Mouse (Mus musculus): ENCODE results near the gene Lrrc4c. TPM values are rescaled to one million over a fixed set of nuclear protein-coding genes. Genes with fewer than 3 reads are reported as not detected.

Lrrc4c gene
- polyA plus RNA-seq, 1 experiment from 2014 or later: 4.9 TPM

GRCm38 (mm10) chr2:97413066-97413465, 1095.1 kb downstream of the Lrrc4c start:
- Histone ChIP-seq H3K9me3 (ENCODE audit: control insufficient read depth, low read length) (no peaks in the 10 kb centered on the region), H3K9ac (ENCODE audit: low read depth, low read length) (no peak overlapping the region), H3K36me3 (ENCODE audit: control insufficient read depth, insufficient read depth, low read length) (no peaks in the 10 kb centered on the region), H3K27me3 (ENCODE audit: control insufficient read depth, insufficient read depth, low read length) (no peaks in the 10 kb centered on the region), H3K4me1 (replicated peaks; ENCODE audit: control insufficient read depth, insufficient read depth, low read length) (no peaks in the 10 kb centered on the region), H3K4me3 (ENCODE audit: low read depth, low read length) (no peak overlapping the region), H3K27ac (ENCODE audit: low read depth, low read length) (no peak overlapping the region), H3K4me2 (replicated peaks; ENCODE audit: low read depth, low read length) (no peak overlapping the region)
- DNase-seq (ENCODE audit: low spot score): no peak
- no peak for ATAC-seq (ENCODE audit: low FRiP score)
- WGBS: 86% methylated on average over 1 of the region's 1 CpGs

- no peak for ATAC-seq (ENCODE audit: low FRiP score)
- H3K27ac ChIP-seq (ENCODE audit: low read depth, low read length): no peak overlapping the region
- H3K4me1 ChIP-seq (replicated peaks; ENCODE audit: control insufficient read depth, insufficient read depth, low read length): no peaks in the 10 kb centered on the region
- DNase-seq (ENCODE audit: low spot score): no peak
- H3K4me3 ChIP-seq (ENCODE audit: low read depth, low read length): no peak overlapping the region
- 87% methylated on average over 8 of the region's 8 CpGs for WGBS
- no peaks in the 10 kb centered on the region for H3K27me3 ChIP-seq (ENCODE audit: control insufficient read depth, insufficient read depth, low read length)
- H3K4me2 ChIP-seq (replicated peaks; ENCODE audit: low read depth, low read length): no peak overlapping the region
- H3K9ac ChIP-seq (ENCODE audit: low read depth, low read length): no peak overlapping the region
- no peaks in the 10 kb centered on the region for H3K9me3 ChIP-seq (ENCODE audit: control insufficient read depth, low read length)
- no peaks in the 10 kb centered on the region for H3K36me3 ChIP-seq (ENCODE audit: control insufficient read depth, insufficient read depth, low read length)
These were observed 1096.7 kb downstream of the Lrrc4c start for GRCm38 (mm10) chr2:97414416-97415362.

- DNase-seq (ENCODE audit: low spot score) (no peak), ATAC-seq (ENCODE audit: low FRiP score) (no peak)
- Histone ChIP-seq H3K9me3 (ENCODE audit: control insufficient read depth, low read length) (no peaks in the 10 kb centered on the region), H3K27me3 (ENCODE audit: control insufficient read depth, insufficient read depth, low read length) (no peaks in the 10 kb centered on the region), H3K36me3 (ENCODE audit: control insufficient read depth, insufficient read depth, low read length) (no peaks in the 10 kb centered on the region), H3K9ac (ENCODE audit: low read depth, low read length) (no peak overlapping the region), H3K4me3 (ENCODE audit: low read depth, low read length) (no peak overlapping the region), H3K27ac (ENCODE audit: low read depth, low read length) (no peak overlapping the region), H3K4me2 (replicated peaks; ENCODE audit: low read depth, low read length) (no peak overlapping the region), H3K4me1 (replicated peaks; ENCODE audit: control insufficient read depth, insufficient read depth, low read length) (no peaks in the 10 kb centered on the region)
- 100% methylated on average over 1 of the region's 1 CpGs for WGBS
These were observed 1116.2 kb downstream of the Lrrc4c start for GRCm38 (mm10) chr2:97434140-97434539.

GRCm38 (mm10) chr2:97435616-97436015, 1117.6 kb downstream of the Lrrc4c start:
- Histone ChIP-seq H3K36me3 (ENCODE audit: control insufficient read depth, insufficient read depth, low read length) (no peaks in the 10 kb centered on the region), H3K4me1 (replicated peaks; ENCODE audit: control insufficient read depth, insufficient read depth, low read length) (no peaks in the 10 kb centered on the region), H3K27me3 (ENCODE audit: control insufficient read depth, insufficient read depth, low read length) (no peaks in the 10 kb centered on the region), H3K4me3 (ENCODE audit: low read depth, low read length) (no peak overlapping the region), H3K9ac (ENCODE audit: low read depth, low read length) (no peak overlapping the region), H3K4me2 (replicated peaks; ENCODE audit: low read depth, low read length) (no peak overlapping the region), H3K9me3 (ENCODE audit: control insufficient read depth, low read length) (no peaks in the 10 kb centered on the region), H3K27ac (ENCODE audit: low read depth, low read length) (no peak overlapping the region)
- ATAC-seq (ENCODE audit: low FRiP score): no peak
- no peak for DNase-seq (ENCODE audit: low spot score)
- 79% methylated on average over 2 of the region's 2 CpGs for WGBS

- Histone ChIP-seq H3K9me3 (ENCODE audit: control insufficient read depth, low read length) (no peaks in the 10 kb centered on the region), H3K27me3 (ENCODE audit: control insufficient read depth, insufficient read depth, low read length) (no peaks in the 10 kb centered on the region), H3K27ac (ENCODE audit: low read depth, low read length) (no peak overlapping the region), H3K4me2 (replicated peaks; ENCODE audit: low read depth, low read length) (no peak overlapping the region), H3K4me1 (replicated peaks; ENCODE audit: control insufficient read depth, insufficient read depth, low read length) (no peaks in the 10 kb centered on the region), H3K36me3 (ENCODE audit: control insufficient read depth, insufficient read depth, low read length) (no peaks in the 10 kb centered on the region), H3K9ac (ENCODE audit: low read depth, low read length) (no peak overlapping the region), H3K4me3 (ENCODE audit: low read depth, low read length) (no peak overlapping the region)
- no peak for DNase-seq (ENCODE audit: low spot score)
- ATAC-seq (ENCODE audit: low FRiP score): no peak
These were observed 1119.8 kb downstream of the Lrrc4c start for GRCm38 (mm10) chr2:97437767-97438166.

- Histone ChIP-seq H3K27me3 (ENCODE audit: control insufficient read depth, insufficient read depth, low read length) (no peaks in the 10 kb centered on the region), H3K4me1 (replicated peaks; ENCODE audit: control insufficient read depth, insufficient read depth, low read length) (no peaks in the 10 kb centered on the region), H3K9me3 (ENCODE audit: control insufficient read depth, low read length) (no peaks in the 10 kb centered on the region), H3K36me3 (ENCODE audit: control insufficient read depth, insufficient read depth, low read length) (no peaks in the 10 kb centered on the region), H3K4me2 (replicated peaks; ENCODE audit: low read depth, low read length) (no peak overlapping the region), H3K27ac (ENCODE audit: low read depth, low read length) (no peak overlapping the region), H3K9ac (ENCODE audit: low read depth, low read length) (no peak overlapping the region), H3K4me3 (ENCODE audit: low read depth, low read length) (no peak overlapping the region)
- ATAC-seq (ENCODE audit: low FRiP score): no peak
- DNase-seq (ENCODE audit: low spot score): no peak
These were observed 1145.6 kb downstream of the Lrrc4c start for GRCm38 (mm10) chr2:97463573-97463972.

- Histone ChIP-seq H3K27ac (ENCODE audit: low read depth, low read length) (peak overlapping the region; percentile 77), H3K27me3 (ENCODE audit: control insufficient read depth, insufficient read depth, low read length) (no peaks in the 10 kb centered on the region), H3K4me2 (replicated peaks; ENCODE audit: low read depth, low read length) (peak overlapping the region; percentile 64), H3K9me3 (ENCODE audit: control insufficient read depth, low read length) (no peaks in the 10 kb centered on the region), H3K36me3 (ENCODE audit: control insufficient read depth, insufficient read depth, low read length) (no peaks in the 10 kb centered on the region), H3K9ac (ENCODE audit: low read depth, low read length) (peak overlapping the region; percentile 37; the same call in 1 of the 2 replicates), H3K4me1 (replicated peaks; ENCODE audit: control insufficient read depth, insufficient read depth, low read length) (no peaks in the 10 kb centered on the region), H3K4me3 (ENCODE audit: low read depth, low read length) (peak overlapping the region; percentile 46)
- DNase-seq (ENCODE audit: low spot score) (peak; percentile 93), ATAC-seq (ENCODE audit: low FRiP score) (peak; percentile 91)
- under 1% methylated on average over 25 of the region's 25 CpGs for WGBS
These were observed 1148.3 kb downstream of the Lrrc4c start for GRCm38 (mm10) chr2:97466243-97466793.

- Histone ChIP-seq H3K4me1 (replicated peaks; ENCODE audit: control insufficient read depth, insufficient read depth, low read length) (no peaks in the 10 kb centered on the region), H3K4me3 (ENCODE audit: low read depth, low read length) (peak overlapping the region; percentile 46), H3K9me3 (ENCODE audit: control insufficient read depth, low read length) (no peaks in the 10 kb centered on the region), H3K9ac (ENCODE audit: low read depth, low read length) (peak overlapping the region; percentile 57; the same call in 1 of the 2 replicates), H3K36me3 (ENCODE audit: control insufficient read depth, insufficient read depth, low read length) (no peaks in the 10 kb centered on the region), H3K27ac (ENCODE audit: low read depth, low read length) (peak overlapping the region; percentile 42), H3K4me2 (replicated peaks; ENCODE audit: low read depth, low read length) (peak overlapping the region; percentile 64), H3K27me3 (ENCODE audit: control insufficient read depth, insufficient read depth, low read length) (no peaks in the 10 kb centered on the region)
- WGBS: under 1% methylated on average over 26 of the region's 26 CpGs
- DNase-seq (ENCODE audit: low spot score) (peak; percentile 63), ATAC-seq (ENCODE audit: low FRiP score) (peak; percentile 85)
These were observed 1149.1 kb downstream of the Lrrc4c start for GRCm38 (mm10) chr2:97467031-97467549.
